Mouse (Mus musculus): Measurements from ENCODE around the gene Zfp74. TPM values are rescaled to one million over a fixed set of nuclear protein-coding genes. Genes with fewer than 3 reads are reported as not detected.

Zfp74 gene
- total and polyA plus RNA-seq, 2 experiments from 2014 or later = 12.8 to 17.1 TPM

DNA sequence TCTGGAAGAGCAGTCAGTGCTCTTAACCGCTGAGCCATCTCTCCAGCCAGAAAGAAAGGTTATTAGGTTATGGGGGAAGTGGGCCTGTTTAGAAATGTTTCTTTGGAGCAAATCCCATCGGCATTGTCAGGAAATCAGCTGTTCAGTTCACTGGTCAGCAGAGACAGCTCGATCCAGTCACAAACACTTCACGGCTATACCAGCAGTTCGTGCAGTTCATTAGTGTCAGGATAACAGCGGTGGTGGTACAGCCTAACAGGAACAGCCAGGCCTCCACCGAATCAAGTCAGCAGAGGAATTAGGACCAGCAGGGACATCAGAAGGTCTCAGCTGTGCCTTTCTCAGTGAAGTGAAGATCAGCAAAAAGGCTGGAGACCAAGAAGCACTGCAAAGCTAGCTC, 73.0 kb downstream of the Zfp74 start:
- H3K4me2 ChIP-seq (ENCODE audit: low read depth, low read length, poor library complexity, severe bottlenecking) = no peak overlapping the region
- no peak for DNase-seq (ENCODE audit: low spot score)
- H3K27ac ChIP-seq (ENCODE audit: low read depth, low read length) = no peak overlapping the region
- 91% methylated on average over 7 of the region's 7 CpGs for WGBS
- H3K9me3 ChIP-seq (ENCODE audit: low read length) = peaks cover 4% of the 10 kb centered on the region; the same call in 1 of the 2 replicates
- no peak for TF ChIP-seq CTCF (IDR thresholded peaks at IDR 0.05)
- H3K4me1 ChIP-seq (ENCODE audit: insufficient read depth, low read length) = no peaks in the 10 kb centered on the region
- no peak for ATAC-seq (ENCODE audit: low FRiP score)
- H3K27me3 ChIP-seq (ENCODE audit: insufficient read depth, low read length) = no peaks in the 10 kb centered on the region
- no peak overlapping the region for H3K4me3 ChIP-seq (ENCODE audit: low read depth, low read length)
- H3K36me3 ChIP-seq (ENCODE audit: insufficient read depth, low read length) = peaks cover 9% of the 10 kb centered on the region
- no peak overlapping the region for H3K9ac ChIP-seq (replicated peaks; ENCODE audit: low read length, poor library complexity, severe bottlenecking)

Small RNAs within 50 kb of the gene (microRNA-seq; reads per million reads assigned to microRNA genes)
- not detected for gene Mir7668 (ENCODE audit: borderline number of aligned reads)

Other genes starting within 250 kb of the Zfp74 start
- 0.24 and 0.99 TPM in 2 replicates for gene Catsperg2, start 227.1 kb downstream of the Zfp74 start, total RNA-seq (2014; rRNA removed)
- gene Catsperg2, start 227.1 kb downstream of the Zfp74 start, polyA plus RNA-seq (2015; fragmentation: Nextera tagmentation; extraction: Ambion mirVana) = 0.34 and 0.41 TPM in 2 replicates
- 11.8 and 13.9 TPM in 2 replicates for gene Zfp84, start 185.5 kb downstream of the Zfp74 start, total RNA-seq (2014; rRNA removed)
- gene Zfp84, start 185.5 kb downstream of the Zfp74 start, polyA plus RNA-seq (2015; fragmentation: Nextera tagmentation; extraction: Ambion mirVana) = 5.9 and 6.8 TPM in 2 replicates
- gene Zfp30, start 170.1 kb downstream of the Zfp74 start, total RNA-seq (2014; rRNA removed) = 11.5 and 12.2 TPM in 2 replicates
- 12.5 and 13.2 TPM in 2 replicates for gene Zfp30, start 170.1 kb downstream of the Zfp74 start, polyA plus RNA-seq (2015; fragmentation: Nextera tagmentation; extraction: Ambion mirVana)
- gene Zfp790, start 138.0 kb downstream of the Zfp74 start, total RNA-seq (2014; rRNA removed) = 10.7 and 16.3 TPM in 2 replicates
- 11.7 and 11.9 TPM in 2 replicates for gene Zfp790, start 138.0 kb downstream of the Zfp74 start, polyA plus RNA-seq (2015; fragmentation: Nextera tagmentation; extraction: Ambion mirVana)
- 11.7 and 12.3 TPM in 2 replicates for gene Zfp940, start 100.4 kb downstream of the Zfp74 start, total RNA-seq (2014; rRNA removed)
- gene Zfp940, start 100.4 kb downstream of the Zfp74 start, polyA plus RNA-seq (2015; fragmentation: Nextera tagmentation; extraction: Ambion mirVana) = 12.7 and 13.1 TPM in 2 replicates
- 20.4 and 24.5 TPM in 2 replicates for gene Zfp420, start 94.1 kb downstream of the Zfp74 start, total RNA-seq (2014; rRNA removed)
- 14.7 and 16.2 TPM in 2 replicates for gene Zfp420, start 94.1 kb downstream of the Zfp74 start, polyA plus RNA-seq (2015; fragmentation: Nextera tagmentation; extraction: Ambion mirVana)
- gene Zfp27, start 47.5 kb downstream of the Zfp74 start, total RNA-seq (2014; rRNA removed) = 15.7 and 18.0 TPM in 2 replicates
- gene Zfp27, start 47.5 kb downstream of the Zfp74 start, polyA plus RNA-seq (2015; fragmentation: Nextera tagmentation; extraction: Ambion mirVana) = 7.9 and 8.5 TPM in 2 replicates
- 6.6 and 7.9 TPM in 2 replicates for gene Zfp383, start 45.9 kb downstream of the Zfp74 start, total RNA-seq (2014; rRNA removed)
- gene Zfp383, start 45.9 kb downstream of the Zfp74 start, polyA plus RNA-seq (2015; fragmentation: Nextera tagmentation; extraction: Ambion mirVana) = 5.4 and 5.8 TPM in 2 replicates
- 8.2 and 12.6 TPM in 2 replicates for gene Zfp568, start 29.9 kb upstream of the Zfp74 start, total RNA-seq (2014; rRNA removed)
- 2.0 and 2.5 TPM in 2 replicates for gene Zfp568, start 29.9 kb upstream of the Zfp74 start, polyA plus RNA-seq (2015; fragmentation: Nextera tagmentation; extraction: Ambion mirVana)
- 13.0 and 16.5 TPM in 2 replicates for gene Zfp14, start 97.3 kb upstream of the Zfp74 start, total RNA-seq (2014; rRNA removed)
- 5.8 and 8.7 TPM in 2 replicates for gene Zfp14, start 97.3 kb upstream of the Zfp74 start, polyA plus RNA-seq (2015; fragmentation: Nextera tagmentation; extraction: Ambion mirVana)
- gene Zfp82, start 118.8 kb upstream of the Zfp74 start, total RNA-seq (2014; rRNA removed) = 5.3 and 6.4 TPM in 2 replicates
- gene Zfp82, start 118.8 kb upstream of the Zfp74 start, polyA plus RNA-seq (2015; fragmentation: Nextera tagmentation; extraction: Ambion mirVana) = 5.4 and 6.4 TPM in 2 replicates
- gene Gm26920, start 136.3 kb upstream of the Zfp74 start, total RNA-seq (2014; rRNA removed) = not detected in 2 replicates
- gene Gm26920, start 136.3 kb upstream of the Zfp74 start, polyA plus RNA-seq (2015; fragmentation: Nextera tagmentation; extraction: Ambion mirVana) = 0.63 and 1.3 TPM in 2 replicates
- gene Zfp566, start 136.4 kb upstream of the Zfp74 start, total RNA-seq (2014; rRNA removed) = 0.93 and 3.8 TPM in 2 replicates
- gene Zfp566, start 136.4 kb upstream of the Zfp74 start, polyA plus RNA-seq (2015; fragmentation: Nextera tagmentation; extraction: Ambion mirVana) = 16.2 and 18.0 TPM in 2 replicates
- gene Zfp260, start 140.7 kb upstream of the Zfp74 start, total RNA-seq (2014; rRNA removed) = 39.4 and 47.4 TPM in 2 replicates
- gene Zfp260, start 140.7 kb upstream of the Zfp74 start, polyA plus RNA-seq (2015; fragmentation: Nextera tagmentation; extraction: Ambion mirVana) = 43.6 and 44.4 TPM in 2 replicates
- 23.0 and 24.7 TPM in 2 replicates for gene Zfp382, start 167.9 kb upstream of the Zfp74 start, total RNA-seq (2014; rRNA removed)
- 14.5 and 14.7 TPM in 2 replicates for gene Zfp382, start 167.9 kb upstream of the Zfp74 start, polyA plus RNA-seq (2015; fragmentation: Nextera tagmentation; extraction: Ambion mirVana)
- 49.8 and 52.1 TPM in 2 replicates for gene Zfp146, start 215.7 kb upstream of the Zfp74 start, total RNA-seq (2014; rRNA removed)
- gene Zfp146, start 215.7 kb upstream of the Zfp74 start, polyA plus RNA-seq (2015; fragmentation: Nextera tagmentation; extraction: Ambion mirVana) = 5.9 and 7.2 TPM in 2 replicates
- gene Cox7a1, start 230.1 kb upstream of the Zfp74 start, total RNA-seq (2014; rRNA removed) = not detected in 2 replicates
- 7.3 and 8.8 TPM in 2 replicates for gene Cox7a1, start 230.1 kb upstream of the Zfp74 start, polyA plus RNA-seq (2015; fragmentation: Nextera tagmentation; extraction: Ambion mirVana)
- gene Capns1, start 244.7 kb upstream of the Zfp74 start, total RNA-seq (2014; rRNA removed) = 201 and 272 TPM in 2 replicates
- gene Capns1, start 244.7 kb upstream of the Zfp74 start, polyA plus RNA-seq (2015; fragmentation: Nextera tagmentation; extraction: Ambion mirVana) = 58.0 and 62.4 TPM in 2 replicates

All from midbrain, postnatal 0 days (tissue).